Mouse (Mus musculus) brain, embryonic 14.5 days (tissue): ENCODE data around the gene Gria2.

Experiments used
- CTCF ChIP-seq: fragments of 200-500 bp; IDR thresholded peaks from 2 replicates; pipeline ENCODE4 v1.5.1; 2012; ENCODE audit warnings: inconsistent platforms, mild to moderate bottlenecking, moderate library complexity, borderline replicate concordance; ENCODE audit not compliant: insufficient read depth, insufficient read length; ENCODE audit errors: extremely low read depth
- POLR2A ChIP-seq: fragments of 200-500 bp; IDR thresholded peaks from 2 replicates; pipeline ENCODE4 v1.6.1; 2012; ENCODE audit warnings: mild to moderate bottlenecking, inconsistent platforms, borderline replicate concordance; ENCODE audit not compliant: poor library complexity, insufficient read depth, insufficient read length, severe bottlenecking; ENCODE audit errors: extremely low read depth

DNA sequence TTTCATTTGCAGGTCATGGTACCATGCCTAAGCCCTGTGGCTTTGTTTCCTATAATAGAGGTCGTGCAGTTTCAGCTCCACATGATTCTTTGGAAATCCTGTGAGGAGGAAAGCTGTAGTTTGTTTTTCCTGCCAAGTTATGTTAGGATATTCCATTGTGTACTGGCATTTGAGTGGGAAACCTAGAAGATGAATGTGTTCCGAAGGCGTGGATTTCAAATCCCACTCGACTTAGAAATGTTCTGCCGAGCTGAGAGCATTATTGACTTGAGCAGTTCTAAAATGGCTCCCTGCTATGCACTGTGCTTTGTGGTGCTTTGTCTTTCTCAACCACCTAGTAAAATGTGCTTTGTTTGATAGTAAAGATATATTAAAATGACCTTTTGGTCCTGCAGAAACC lies 150.4 kb downstream of the Gria2 start:
- TF ChIP-seq CTCF (no peak), POLR2A (no peak)
